Mouse (Mus musculus) R1 (cell line): ENCODE data around the gene Il16.

Experiments used
- DNase-seq: peaks from one replicate; pipeline ENCODE4 v3.0.0-alpha.2; 2018; ENCODE audit warnings: low read depth, low spot score

Gene Il16

GRCm38 (mm10) chr7:83695449-83696212 is 49.9 kb downstream of the Il16 start:
- peak; percentile 36 for DNase-seq

- DNase-seq: no peak
Observed at GRCm38 (mm10) chr7:83682640-83683274, 62.8 kb downstream of the Il16 start.

- DNase-seq: no peak
Observed at GRCm38 (mm10) chr7:83678506-83678905, 67.0 kb downstream of the Il16 start.

GRCm38 (mm10) chr7:83677296-83677695 is 68.2 kb downstream of the Il16 start:
- no peak for DNase-seq

- DNase-seq: peak; percentile 39
Observed at GRCm38 (mm10) chr7:83675545-83676254, 69.8 kb downstream of the Il16 start.

GRCm38 (mm10) chr7:83671573-83671972 is 74.0 kb downstream of the Il16 start:
- DNase-seq: no peak

- peak; percentile 38 for DNase-seq
Observed at GRCm38 (mm10) chr7:83668724-83669123, 76.8 kb downstream of the Il16 start.

- DNase-seq: no peak
Observed at GRCm38 (mm10) chr7:83667936-83668645, 77.4 kb downstream of the Il16 start.

- no peak for DNase-seq
Observed at GRCm38 (mm10) chr7:83666087-83666595, 79.4 kb downstream of the Il16 start.

- no peak for DNase-seq
Observed at GRCm38 (mm10) chr7:83662711-83663375, 82.7 kb downstream of the Il16 start.

- DNase-seq: no peak
Observed at GRCm38 (mm10) chr7:83661763-83662162, 83.8 kb downstream of the Il16 start.

GRCm38 (mm10) chr7:83661031-83661430 is 84.5 kb downstream of the Il16 start:
- no peak for DNase-seq

- peak; percentile 61 for DNase-seq
Observed at GRCm38 (mm10) chr7:83660273-83660691, 85.2 kb downstream of the Il16 start.

GRCm38 (mm10) chr7:83659159-83660065 is 86.1 kb downstream of the Il16 start:
- DNase-seq: peak; percentile 12

GRCm38 (mm10) chr7:83658716-83659115 is 86.8 kb downstream of the Il16 start:
- DNase-seq: no peak

- no peak for DNase-seq
Observed at GRCm38 (mm10) chr7:83654938-83655630, 90.4 kb downstream of the Il16 start.

GRCm38 (mm10) chr7:83654196-83654595 is 91.3 kb downstream of the Il16 start:
- DNase-seq: no peak

- no peak for DNase-seq
Observed at GRCm38 (mm10) chr7:83653605-83654051, 91.9 kb downstream of the Il16 start.

- DNase-seq: no peak
Observed at GRCm38 (mm10) chr7:83652498-83652897, 93.0 kb downstream of the Il16 start.
